Mouse (Mus musculus): ENCODE results near the gene Vasn. TPM values are rescaled to one million over a fixed set of nuclear protein-coding genes. Genes with fewer than 3 reads are reported as not detected.

The Vasn gene
- polyA plus RNA-seq, 1 experiment: 8.1 TPM

- no peak overlapping the region for H3K4me3 ChIP-seq (ENCODE audit: control insufficient read depth, insufficient read depth, low read length)
- 99% methylated on average over 9 of the region's 9 CpGs for WGBS
- H3K27me3 ChIP-seq (ENCODE audit: control insufficient read depth, insufficient read depth, low read length): no peaks in the 10 kb centered on the region
- H3K36me3 ChIP-seq (ENCODE audit: control insufficient read depth, insufficient read depth, low read length): peaks cover 7% of the 10 kb centered on the region; the same call in 1 of the 2 replicates
- no peak overlapping the region for H3K27ac ChIP-seq (ENCODE audit: control insufficient read depth, insufficient read depth, low read length)
- no peaks in the 10 kb centered on the region for H3K4me1 ChIP-seq (replicated peaks; ENCODE audit: control insufficient read depth, insufficient read depth, low read length)
- DNase-seq: no peak
- TF ChIP-seq CTCF (IDR thresholded peaks at IDR 0.05; ENCODE audit: borderline replicate concordance, control insufficient read depth, extremely low read depth, insufficient read depth, low read length, poor library complexity): no peak
- TF ChIP-seq POLR2A (IDR thresholded peaks at IDR 0.05; ENCODE audit: control insufficient read depth, extremely low read depth, insufficient read depth, low read length, poor library complexity): no peak
Observed at GRCm38 (mm10) chr16:4613736-4614135, 26.0 kb upstream of the Vasn start.

- TF ChIP-seq CTCF (IDR thresholded peaks at IDR 0.05; ENCODE audit: borderline replicate concordance, control insufficient read depth, extremely low read depth, insufficient read depth, low read length, poor library complexity): no peak
- no peak for TF ChIP-seq POLR2A (IDR thresholded peaks at IDR 0.05; ENCODE audit: control insufficient read depth, extremely low read depth, insufficient read depth, low read length, poor library complexity)
- DNase-seq: no peak
- Histone ChIP-seq H3K27ac (ENCODE audit: control insufficient read depth, insufficient read depth, low read length) (no peak overlapping the region), H3K27me3 (ENCODE audit: control insufficient read depth, insufficient read depth, low read length) (no peaks in the 10 kb centered on the region), H3K36me3 (ENCODE audit: control insufficient read depth, insufficient read depth, low read length) (peaks cover 7% of the 10 kb centered on the region; the same call in 1 of the 2 replicates), H3K4me3 (ENCODE audit: control insufficient read depth, insufficient read depth, low read length) (no peak overlapping the region), H3K4me1 (replicated peaks; ENCODE audit: control insufficient read depth, insufficient read depth, low read length) (no peaks in the 10 kb centered on the region)
- 93% methylated on average over 3 of the region's 3 CpGs for whole genome bisulfite sequencing
Observed at GRCm38 (mm10) chr16:4614639-4615038, 25.1 kb upstream of the Vasn start.

- Histone ChIP-seq H3K27me3 (ENCODE audit: control insufficient read depth, insufficient read depth, low read length) (no peaks in the 10 kb centered on the region), H3K27ac (ENCODE audit: control insufficient read depth, insufficient read depth, low read length) (no peak overlapping the region), H3K36me3 (ENCODE audit: control insufficient read depth, insufficient read depth, low read length) (peaks cover 7% of the 10 kb centered on the region; the same call in 1 of the 2 replicates), H3K4me3 (ENCODE audit: control insufficient read depth, insufficient read depth, low read length) (no peak overlapping the region), H3K4me1 (replicated peaks; ENCODE audit: control insufficient read depth, insufficient read depth, low read length) (no peaks in the 10 kb centered on the region)
- TF ChIP-seq CTCF (IDR thresholded peaks at IDR 0.05; ENCODE audit: borderline replicate concordance, control insufficient read depth, extremely low read depth, insufficient read depth, low read length, poor library complexity) (no peak), POLR2A (IDR thresholded peaks at IDR 0.05; ENCODE audit: control insufficient read depth, extremely low read depth, insufficient read depth, low read length, poor library complexity) (no peak)
- WGBS: 87% methylated on average over 1 of the region's 1 CpGs
- no peak for DNase-seq
Observed at GRCm38 (mm10) chr16:4615297-4615696, 24.4 kb upstream of the Vasn start.

GRCm38 (mm10) chr16:4616829-4617228, 22.9 kb upstream of the Vasn start:
- H3K27ac ChIP-seq (ENCODE audit: control insufficient read depth, insufficient read depth, low read length): no peak overlapping the region
- 45% methylated on average over 4 of the region's 4 CpGs for WGBS
- H3K36me3 ChIP-seq (ENCODE audit: control insufficient read depth, insufficient read depth, low read length): peaks cover 7% of the 10 kb centered on the region; the same call in 1 of the 2 replicates
- DNase-seq: no peak
- no peaks in the 10 kb centered on the region for H3K4me1 ChIP-seq (replicated peaks; ENCODE audit: control insufficient read depth, insufficient read depth, low read length)
- no peaks in the 10 kb centered on the region for H3K27me3 ChIP-seq (ENCODE audit: control insufficient read depth, insufficient read depth, low read length)
- H3K4me3 ChIP-seq (ENCODE audit: control insufficient read depth, insufficient read depth, low read length): no peak overlapping the region
- no peak for TF ChIP-seq CTCF (IDR thresholded peaks at IDR 0.05; ENCODE audit: borderline replicate concordance, control insufficient read depth, extremely low read depth, insufficient read depth, low read length, poor library complexity)

- H3K4me3 ChIP-seq (ENCODE audit: control insufficient read depth, insufficient read depth, low read length): peak overlapping the region; percentile 92
- H3K27me3 ChIP-seq (ENCODE audit: control insufficient read depth, insufficient read depth, low read length): no peaks in the 10 kb centered on the region
- H3K27ac ChIP-seq (ENCODE audit: control insufficient read depth, insufficient read depth, low read length): peak overlapping the region; percentile 12
- H3K4me1 ChIP-seq (replicated peaks; ENCODE audit: control insufficient read depth, insufficient read depth, low read length): peaks cover 15% of the 10 kb centered on the region
- peaks cover 10% of the 10 kb centered on the region; the same call in 1 of the 2 replicates for H3K36me3 ChIP-seq (ENCODE audit: control insufficient read depth, insufficient read depth, low read length)
- DNase-seq: peak; percentile 11
- no peak for TF ChIP-seq POLR2A (IDR thresholded peaks at IDR 0.05; ENCODE audit: control insufficient read depth, extremely low read depth, insufficient read depth, low read length, poor library complexity)
- TF ChIP-seq CTCF (IDR thresholded peaks at IDR 0.05; ENCODE audit: borderline replicate concordance, control insufficient read depth, extremely low read depth, insufficient read depth, low read length, poor library complexity): no peak
- 16% methylated on average over 9 of the region's 9 CpGs for WGBS
Observed at GRCm38 (mm10) chr16:4624074-4624473, 15.7 kb upstream of the Vasn start.

- DNase-seq: peak; percentile 89
- Histone ChIP-seq H3K4me1 (replicated peaks; ENCODE audit: control insufficient read depth, insufficient read depth, low read length) (peaks cover 15% of the 10 kb centered on the region), H3K27me3 (ENCODE audit: control insufficient read depth, insufficient read depth, low read length) (no peaks in the 10 kb centered on the region), H3K4me3 (ENCODE audit: control insufficient read depth, insufficient read depth, low read length) (peak within 1 kb of the TSS; percentile 92), H3K27ac (ENCODE audit: control insufficient read depth, insufficient read depth, low read length) (peak within 1 kb of the TSS; percentile 12), H3K36me3 (ENCODE audit: control insufficient read depth, insufficient read depth, low read length) (peaks cover 10% of the 10 kb centered on the region; the same call in 1 of the 2 replicates)
- under 1% methylated on average over 56 of the region's 56 CpGs for WGBS
- TF ChIP-seq POLR2A (IDR thresholded peaks at IDR 0.05; ENCODE audit: control insufficient read depth, extremely low read depth, insufficient read depth, low read length, poor library complexity) (0 out of 2 replicates have a peak, but pooled peaks have one; percentile 14), CTCF (IDR thresholded peaks at IDR 0.05; ENCODE audit: borderline replicate concordance, control insufficient read depth, extremely low read depth, insufficient read depth, low read length, poor library complexity) (no peak)
Observed at GRCm38 (mm10) chr16:4624481-4625110, 15.1 kb upstream of the Vasn start, which contains the start of gene Pam16. Gene Pam16 (minus strand): TSS chr16:4624988.
